Mouse (Mus musculus) limb, embryonic 14.5 days (tissue): ENCODE measurements around the gene Runx1. TPM values are rescaled to one million over a fixed set of nuclear protein-coding genes. Genes with fewer than 3 reads are reported as not detected.

Source experiments
- ATAC-seq: fragments of 200-750 bp; cut with Nextera tagmentation; 2 replicates; pipeline ENCODE4 v1.8.0; 2017; ENCODE audit warnings: low read depth, moderate number of reproducible peaks, moderate TSS enrichment; ENCODE audit not compliant: low FRiP score
- DNase-seq: peaks from one replicate; pipeline ENCODE4 v3.0.0-alpha.2; 2015; ENCODE audit warnings: low spot score
- H3K27ac ChIP-seq: fragments of 300-500 bp; sonication (generic); replicated peaks from 2 replicates; pipeline ENCODE4 v1.5.1; 2014; ENCODE audit warnings: low read depth, mild to moderate bottlenecking, low read length, moderate library complexity, mixed read lengths
- H3K27me3 ChIP-seq: fragments of 300-500 bp; sonication (generic); 2 replicates; pipeline ENCODE4 v1.6.1; 2014; ENCODE audit warnings: low read length, mixed read lengths; ENCODE audit not compliant: control insufficient read depth, insufficient read depth
- H3K36me3 ChIP-seq: fragments of 300-500 bp; sonication (generic); 2 replicates; pipeline ENCODE4 v1.6.1; 2014; ENCODE audit warnings: mild to moderate bottlenecking, low read length, moderate library complexity, mixed read lengths; ENCODE audit not compliant: control insufficient read depth, insufficient read depth
- H3K4me1 ChIP-seq: fragments of 300-500 bp; sonication (generic); 2 replicates; pipeline ENCODE4 v1.6.1; 2014; ENCODE audit warnings: antibody characterized with exemption, low read length, mixed read lengths; ENCODE audit not compliant: control insufficient read depth, insufficient read depth
- H3K4me2 ChIP-seq: fragments of 300-500 bp; sonication (generic); replicated peaks from 2 replicates; pipeline ENCODE4 v1.6.1; 2014; ENCODE audit warnings: low read depth, mild to moderate bottlenecking, low read length, moderate library complexity; ENCODE audit not compliant: severe bottlenecking
- H3K4me3 ChIP-seq: fragments of 300-500 bp; sonication (generic); replicated peaks from 2 replicates; pipeline ENCODE4 v1.5.1; 2014; ENCODE audit warnings: low read length
- H3K9ac ChIP-seq: fragments of 300-500 bp; sonication (generic); 2 replicates; pipeline ENCODE4 v1.6.1; 2014; ENCODE audit warnings: mild to moderate bottlenecking, low read depth, low read length, moderate library complexity; ENCODE audit not compliant: severe bottlenecking
- H3K9me3 ChIP-seq: fragments of 300-500 bp; sonication (generic); 2 replicates; pipeline ENCODE4 v1.6.1; 2016; ENCODE audit warnings: low read length; ENCODE audit not compliant: control insufficient read depth
- POLR2A ChIP-seq: fragments of 200-500 bp; IDR thresholded peaks from 2 replicates; pipeline ENCODE4 v1.8.0; 2012; ENCODE audit warnings: inconsistent platforms, mild to moderate bottlenecking, moderate library complexity, borderline replicate concordance; ENCODE audit not compliant: insufficient read depth, insufficient read length; ENCODE audit errors: extremely low read depth
- WGBS: fragments of 180-500 bp; shearing (Covaris S2); extraction: QIAGEN DNeasy Blood & Tissue Kit; methylation state at CpG from one replicate; pipeline ENCODE4 v1.1.7; 2014; 5-methylcytosine and 5-hydroxymethylcytosine counted together
- polyA plus RNA-seq, 2 experiments: library from polyadenylated mRNA; depleted of rRNA in 1 of 2; stranded (reverse) in 1 of 2; unstranded in 1 of 2; fragments of >200 nt; fragmentation: Nextera tagmentation in 1 of 2; extraction: Ambion mirVana in 1 of 2; gene quantifications; 2 replicates each; pipeline versions ENCODE4 v1.2.1 to v1.2.3; 2012 to 2014

The Runx1 gene
- polyA plus RNA-seq, 2 experiments, result 5.2 to 5.5 TPM

- DNase-seq, result no peak
Observed at GRCm38 (mm10) chr16:92578915-92579653, 246.9 kb downstream of the Runx1 start.

GRCm38 (mm10) chr16:92577381-92577780 lies 248.6 kb downstream of the Runx1 start:
- H3K27ac ChIP-seq, result no peak overlapping the region
- DNase-seq, result no peak

More at GRCm38 (mm10) chr16:92578915-92579653, 246.9 kb downstream of the Runx1 start:
- H3K9ac ChIP-seq, result no peak overlapping the region
- WGBS, result 77% methylated on average over 7 of the region's 7 CpGs
- peaks cover 13% of the 10 kb centered on the region for H3K4me1 ChIP-seq
- H3K4me2 ChIP-seq, result no peak overlapping the region
- 0 out of 2 replicates have a peak, but pooled peaks cover 4% of the 10 kb centered on the region for H3K9me3 ChIP-seq
- no peaks in the 10 kb centered on the region for H3K27me3 ChIP-seq
- H3K36me3 ChIP-seq, result no peaks in the 10 kb centered on the region
- TF ChIP-seq POLR2A, result no peak
- no peak overlapping the region for H3K4me3 ChIP-seq
- H3K27ac ChIP-seq, result no peak overlapping the region
- ATAC-seq, result no peak

GRCm38 (mm10) chr16:92575792-92576191 lies 250.2 kb downstream of the Runx1 start:
- Histone ChIP-seq H3K27ac (no peak overlapping the region), H3K9ac (no peak overlapping the region), H3K27me3 (no peaks in the 10 kb centered on the region), H3K4me2 (no peak overlapping the region), H3K36me3 (no peaks in the 10 kb centered on the region), H3K4me3 (no peak overlapping the region), H3K9me3 (0 out of 2 replicates have a peak, but pooled peaks cover 4% of the 10 kb centered on the region), H3K4me1 (peaks cover 7% of the 10 kb centered on the region)
- no peak for TF ChIP-seq POLR2A
- WGBS, result 70% methylated on average over 10 of the region's 10 CpGs
- ATAC-seq (no peak), DNase-seq (no peak)

More at GRCm38 (mm10) chr16:92577381-92577780, 248.6 kb downstream of the Runx1 start:
- Histone ChIP-seq H3K4me2 (no peak overlapping the region), H3K9me3 (0 out of 2 replicates have a peak, but pooled peaks cover 4% of the 10 kb centered on the region), H3K27me3 (no peaks in the 10 kb centered on the region), H3K4me1 (peaks cover 13% of the 10 kb centered on the region), H3K36me3 (no peaks in the 10 kb centered on the region), H3K9ac (no peak overlapping the region), H3K4me3 (no peak overlapping the region)
- ATAC-seq, result no peak; the same call in 1 of the 2 replicates
- 61% methylated on average over 9 of the region's 9 CpGs for WGBS
- TF ChIP-seq POLR2A, result no peak

GRCm38 (mm10) chr16:92573193-92573592 lies 252.8 kb downstream of the Runx1 start:
- DNase-seq (no peak), ATAC-seq (no peak)
- no peak for TF ChIP-seq POLR2A
- Histone ChIP-seq H3K36me3 (no peaks in the 10 kb centered on the region), H3K9ac (no peak overlapping the region), H3K4me1 (peaks cover 7% of the 10 kb centered on the region), H3K27ac (no peak overlapping the region), H3K4me2 (no peak overlapping the region), H3K9me3 (no peaks in the 10 kb centered on the region), H3K4me3 (no peak overlapping the region), H3K27me3 (no peaks in the 10 kb centered on the region)
- 63% methylated on average over 4 of the region's 4 CpGs for WGBS

- Histone ChIP-seq H3K4me1 (no peaks in the 10 kb centered on the region), H3K4me3 (no peak overlapping the region), H3K9me3 (no peaks in the 10 kb centered on the region), H3K4me2 (no peak overlapping the region), H3K27me3 (no peaks in the 10 kb centered on the region), H3K36me3 (no peaks in the 10 kb centered on the region), H3K27ac (no peak overlapping the region), H3K9ac (no peak overlapping the region)
- ATAC-seq (no peak), DNase-seq (no peak)
- TF ChIP-seq POLR2A, result no peak
- WGBS, result 90% methylated on average over 11 of the region's 11 CpGs
Observed at GRCm38 (mm10) chr16:92571246-92571645, 254.7 kb downstream of the Runx1 start.
